Mouse (Mus musculus): ENCODE measurements around the gene Tat.

Gene Tat

DNA sequence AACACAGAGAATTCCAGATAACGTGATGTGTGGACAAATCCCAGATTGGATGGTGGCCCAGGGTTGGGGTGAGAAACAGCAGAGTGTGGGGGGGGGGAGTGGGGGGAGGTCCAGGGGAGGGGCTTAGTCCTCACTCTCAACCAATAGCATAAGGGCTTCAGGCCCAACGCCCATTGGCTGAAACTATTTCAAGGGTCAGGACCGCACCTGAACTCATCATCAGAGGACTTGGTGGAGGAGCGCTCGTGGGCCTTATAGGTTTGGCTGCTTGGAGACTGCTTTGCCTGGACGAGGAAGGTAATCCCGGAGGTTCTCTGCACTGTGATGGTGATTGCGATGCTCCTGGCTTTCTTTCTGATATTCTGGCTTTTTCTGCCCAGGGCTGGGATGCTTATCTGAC, at the start of gene Tat:
Gene Tat, plus strand, starts transcription at position 214 of the 400 bp plus-strand sequence.
- no peaks in the 10 kb centered on the region for H3K27me3 ChIP-seq (ENCODE audit: control insufficient read depth, insufficient read depth, low read length, poor library complexity, severe bottlenecking)
- DNase-seq (ENCODE audit: low read depth, low spot score), result no peak
- no peaks in the 10 kb centered on the region for H3K36me3 ChIP-seq (ENCODE audit: control insufficient read depth, insufficient read depth, low read length, poor library complexity, severe bottlenecking)

DNA sequence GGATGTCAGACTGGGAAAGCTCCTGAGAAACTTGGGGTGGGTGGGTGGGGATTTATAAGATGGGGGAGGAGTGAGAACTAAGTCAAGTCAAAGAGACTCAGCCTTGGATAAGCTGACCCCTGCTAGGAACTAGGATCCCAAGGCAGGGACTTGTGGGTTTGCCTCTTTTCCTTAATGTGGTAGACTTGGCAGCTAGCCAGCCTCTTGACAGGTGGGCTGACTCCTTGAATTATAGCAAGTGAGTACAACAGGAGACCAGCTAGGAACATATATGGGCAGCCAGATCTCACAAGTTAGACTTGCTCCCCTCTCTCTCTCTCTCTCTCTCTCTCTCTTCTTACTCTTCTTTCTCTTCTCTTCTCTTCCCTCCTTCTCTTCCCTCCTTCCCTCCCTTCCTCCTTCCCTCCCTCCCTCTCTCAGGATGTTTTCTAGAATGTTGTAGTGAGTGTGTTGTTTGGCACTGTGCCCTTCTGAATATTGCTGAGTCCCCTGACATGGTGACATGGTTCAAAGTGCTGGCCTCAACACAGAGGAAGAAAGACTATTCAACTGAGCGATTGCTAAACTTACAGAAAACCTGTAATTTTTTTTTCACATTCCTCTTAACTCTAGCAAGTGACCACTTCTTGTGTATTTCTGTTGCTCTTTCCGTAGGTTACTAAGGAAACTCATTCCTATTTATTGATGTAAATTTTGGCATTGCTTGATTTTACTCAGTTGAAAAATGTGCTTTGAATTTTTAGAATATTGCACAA, 48.5 kb upstream of the Tat start:
- H3K27me3 ChIP-seq (ENCODE audit: control insufficient read depth, insufficient read depth, low read length, poor library complexity, severe bottlenecking), result no peaks in the 10 kb centered on the region
- H3K36me3 ChIP-seq (ENCODE audit: control insufficient read depth, insufficient read depth, low read length, poor library complexity, severe bottlenecking), result peaks cover 9% of the 10 kb centered on the region; the same call in 1 of the 2 replicates
- no peak for DNase-seq (ENCODE audit: low read depth, low spot score)

DNA sequence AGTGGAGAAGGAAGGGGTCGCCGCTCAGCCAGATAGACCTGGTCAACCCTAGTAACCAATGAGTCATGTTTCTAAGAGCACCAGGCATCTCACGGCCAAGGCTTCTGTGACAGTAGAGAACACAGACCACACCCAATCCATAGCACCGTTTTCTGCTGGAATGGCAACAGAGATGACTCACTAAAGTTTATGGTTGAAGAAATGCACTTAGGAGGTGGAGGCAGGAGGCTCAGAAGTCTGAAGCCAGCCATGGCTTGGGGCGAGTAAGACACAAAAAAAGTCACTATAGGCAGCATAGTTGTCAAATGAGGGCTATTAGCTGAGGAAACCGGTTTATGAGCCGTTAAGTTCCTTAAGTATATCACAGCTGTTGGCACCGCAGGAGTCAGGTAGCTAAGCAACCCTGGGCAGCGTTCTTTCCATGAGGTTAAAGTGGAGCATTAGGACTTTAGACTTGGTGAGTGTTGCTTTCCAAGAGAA, 45.0 kb upstream of the Tat start:
- Histone ChIP-seq H3K27me3 (ENCODE audit: control insufficient read depth, insufficient read depth, low read length, poor library complexity, severe bottlenecking) (no peaks in the 10 kb centered on the region), H3K36me3 (ENCODE audit: control insufficient read depth, insufficient read depth, low read length, poor library complexity, severe bottlenecking) (0 out of 2 replicates have a peak, but pooled peaks cover 4% of the 10 kb centered on the region)

DNA sequence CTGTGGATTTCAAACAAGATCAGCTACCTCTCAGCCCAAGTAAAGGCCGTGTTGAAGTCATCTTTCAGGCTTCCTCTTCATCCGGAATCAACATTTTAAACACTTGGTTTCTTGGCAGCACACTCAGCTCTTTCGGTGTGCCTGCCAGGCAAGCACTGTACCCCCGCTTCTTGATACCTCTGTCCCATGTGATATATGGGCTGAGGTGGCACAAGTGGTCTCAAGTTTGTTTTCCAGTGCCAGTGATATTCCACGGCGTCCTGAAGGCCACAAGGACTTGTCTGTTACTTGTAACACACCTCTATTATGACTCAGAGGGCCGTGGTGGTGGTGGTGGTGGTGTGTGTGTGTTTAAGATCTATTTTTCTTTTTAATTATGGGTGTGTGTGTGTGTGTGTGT, 44.5 kb upstream of the Tat start:
- no peak for DNase-seq (ENCODE audit: low read depth, low spot score)
- H3K36me3 ChIP-seq (ENCODE audit: control insufficient read depth, insufficient read depth, low read length, poor library complexity, severe bottlenecking), result 0 out of 2 replicates have a peak, but pooled peaks cover 4% of the 10 kb centered on the region

More for the DNA sequence above, 45.0 kb upstream of the Tat start:
- DNase-seq (ENCODE audit: low read depth, low spot score), result no peak

DNA sequence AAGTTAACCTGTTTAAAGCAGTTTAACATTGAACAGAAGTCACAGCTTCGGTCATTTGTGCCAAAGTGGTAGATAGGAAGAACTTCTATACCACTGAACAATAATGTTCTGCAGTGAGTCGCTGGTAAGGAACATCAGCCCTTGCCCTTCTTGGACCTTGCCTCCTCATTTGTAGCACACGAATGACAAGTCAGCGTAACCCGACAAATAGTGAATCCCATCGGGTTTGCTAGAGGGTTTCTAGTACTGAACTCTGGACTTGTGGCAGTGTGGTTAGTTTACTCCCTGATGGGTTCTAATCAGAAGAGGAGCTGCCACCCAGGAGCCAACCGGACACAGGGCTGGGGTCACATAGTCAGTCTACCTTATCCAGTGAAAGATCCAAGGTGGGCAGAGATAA, 44.0 kb upstream of the Tat start:
- 0 out of 2 replicates have a peak, but pooled peaks cover 4% of the 10 kb centered on the region for H3K36me3 ChIP-seq (ENCODE audit: control insufficient read depth, insufficient read depth, low read length, poor library complexity, severe bottlenecking)
- no peaks in the 10 kb centered on the region for H3K27me3 ChIP-seq (ENCODE audit: control insufficient read depth, insufficient read depth, low read length, poor library complexity, severe bottlenecking)
- no peak for DNase-seq (ENCODE audit: low read depth, low spot score)

More for the DNA sequence above, 44.5 kb upstream of the Tat start:
- H3K27me3 ChIP-seq (ENCODE audit: control insufficient read depth, insufficient read depth, low read length, poor library complexity, severe bottlenecking), result no peaks in the 10 kb centered on the region

DNA sequence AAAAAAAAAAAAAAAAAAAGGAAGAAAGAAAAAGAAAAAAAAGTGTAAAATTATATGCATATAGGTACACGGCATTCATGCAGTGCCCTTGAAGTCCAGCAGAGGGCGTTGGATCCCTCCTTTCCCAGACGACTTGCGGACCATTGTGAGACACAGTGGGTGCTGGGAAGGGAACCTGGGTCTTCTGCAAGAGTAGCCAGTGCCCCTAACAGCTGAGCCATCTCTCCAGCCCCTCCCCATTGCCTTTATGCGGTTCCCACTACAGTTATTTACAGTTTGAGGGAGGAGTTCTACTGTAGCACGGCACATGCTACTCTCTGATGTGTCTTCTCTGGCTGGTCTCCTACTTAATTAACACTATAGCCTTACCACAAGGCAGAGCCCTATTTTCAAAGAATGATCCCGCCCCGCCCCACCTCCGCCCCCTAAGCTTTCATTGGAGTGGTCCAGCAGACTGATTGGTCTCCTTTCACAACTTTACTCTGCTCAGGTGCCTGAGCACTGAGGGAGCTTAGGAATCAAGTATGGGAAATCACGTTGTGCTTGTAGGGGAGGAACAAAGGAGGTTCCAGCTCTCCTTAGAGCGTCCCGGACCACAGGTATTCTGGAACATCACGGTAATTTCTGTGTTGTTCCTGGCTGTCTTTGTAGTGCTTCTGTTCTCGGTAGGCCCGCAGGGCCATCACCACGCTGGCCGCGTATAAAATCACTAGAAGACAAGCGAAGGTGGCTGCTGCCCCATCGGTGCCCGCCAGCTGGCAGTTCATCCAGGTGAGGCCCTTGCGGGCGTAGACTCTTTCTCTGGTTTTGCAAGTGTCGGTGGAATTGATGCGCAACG, 42.6 kb upstream of the Tat start:
- DNase-seq (ENCODE audit: low read depth, low spot score), result peak; percentile 51
- Histone ChIP-seq H3K27me3 (ENCODE audit: control insufficient read depth, insufficient read depth, low read length, poor library complexity, severe bottlenecking) (no peaks in the 10 kb centered on the region), H3K36me3 (ENCODE audit: control insufficient read depth, insufficient read depth, low read length, poor library complexity, severe bottlenecking) (no peaks in the 10 kb centered on the region)

DNA sequence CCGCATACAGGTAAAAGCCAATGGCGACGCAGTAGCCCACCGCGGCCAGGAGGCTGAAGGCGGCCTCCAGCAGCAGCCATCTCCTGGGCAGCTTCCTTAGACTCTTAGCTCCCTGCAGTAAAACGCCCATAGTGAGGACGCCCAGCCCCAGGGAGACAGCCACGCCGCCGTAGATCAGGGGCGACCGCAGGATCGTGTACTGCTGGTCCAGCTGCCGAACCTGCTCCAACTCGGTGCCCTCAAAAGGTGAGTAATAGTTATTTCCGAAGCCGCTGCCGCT, 42.0 kb upstream of the Tat start:
- Histone ChIP-seq H3K36me3 (ENCODE audit: control insufficient read depth, insufficient read depth, low read length, poor library complexity, severe bottlenecking) (no peaks in the 10 kb centered on the region), H3K27me3 (ENCODE audit: control insufficient read depth, insufficient read depth, low read length, poor library complexity, severe bottlenecking) (no peaks in the 10 kb centered on the region)
- DNase-seq (ENCODE audit: low read depth, low spot score), result no peak

DNA sequence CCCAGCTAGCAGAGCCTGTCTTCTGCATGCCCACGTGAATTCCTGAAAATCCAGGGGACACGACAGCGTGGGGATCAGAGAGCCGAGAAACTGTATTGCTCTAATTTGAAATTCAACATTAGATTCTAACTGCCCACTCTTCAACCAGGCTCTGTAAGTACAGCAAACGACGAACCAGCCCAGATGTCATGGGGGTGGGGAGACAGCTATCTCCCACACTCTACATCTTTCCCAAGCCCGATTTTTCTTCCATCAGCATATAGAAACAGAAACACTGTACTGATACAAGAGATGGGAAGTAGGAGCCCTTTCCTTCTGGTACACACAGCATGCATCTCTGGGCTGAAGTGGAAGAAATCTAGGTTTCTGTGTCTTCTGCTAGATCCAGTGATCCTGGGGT, 38.1 kb upstream of the Tat start:
- no peak for DNase-seq (ENCODE audit: low read depth, low spot score)
- no peaks in the 10 kb centered on the region for H3K36me3 ChIP-seq (ENCODE audit: control insufficient read depth, insufficient read depth, low read length, poor library complexity, severe bottlenecking)
- H3K27me3 ChIP-seq (ENCODE audit: control insufficient read depth, insufficient read depth, low read length, poor library complexity, severe bottlenecking), result no peaks in the 10 kb centered on the region

DNA sequence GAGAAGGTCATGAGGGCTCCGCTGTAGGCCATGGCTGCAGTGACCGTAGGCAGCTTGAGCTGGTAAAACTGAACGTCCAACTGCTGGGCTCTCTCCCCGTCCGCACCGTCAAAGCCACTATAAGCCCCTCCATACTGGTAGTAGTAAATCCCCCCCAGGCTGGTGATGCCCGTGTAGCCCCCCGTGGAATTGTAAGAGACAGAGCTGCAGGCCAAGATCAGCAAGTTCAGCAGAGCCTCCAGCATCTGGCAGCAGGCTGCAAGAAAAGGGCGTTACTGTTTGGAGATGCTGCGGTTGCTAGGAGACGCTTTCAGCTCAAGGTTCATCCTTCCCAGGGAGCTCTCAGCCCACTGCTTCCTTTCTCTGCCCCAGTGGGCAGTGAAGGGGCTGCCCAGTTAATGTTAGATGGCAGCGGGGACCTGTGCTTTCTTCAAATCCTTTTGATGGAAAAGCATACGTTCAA, 35.7 kb upstream of the Tat start:
- no peak for DNase-seq (ENCODE audit: low read depth, low spot score)
- Histone ChIP-seq H3K27me3 (ENCODE audit: control insufficient read depth, insufficient read depth, low read length, poor library complexity, severe bottlenecking) (no peaks in the 10 kb centered on the region), H3K36me3 (ENCODE audit: control insufficient read depth, insufficient read depth, low read length, poor library complexity, severe bottlenecking) (no peaks in the 10 kb centered on the region)

DNA sequence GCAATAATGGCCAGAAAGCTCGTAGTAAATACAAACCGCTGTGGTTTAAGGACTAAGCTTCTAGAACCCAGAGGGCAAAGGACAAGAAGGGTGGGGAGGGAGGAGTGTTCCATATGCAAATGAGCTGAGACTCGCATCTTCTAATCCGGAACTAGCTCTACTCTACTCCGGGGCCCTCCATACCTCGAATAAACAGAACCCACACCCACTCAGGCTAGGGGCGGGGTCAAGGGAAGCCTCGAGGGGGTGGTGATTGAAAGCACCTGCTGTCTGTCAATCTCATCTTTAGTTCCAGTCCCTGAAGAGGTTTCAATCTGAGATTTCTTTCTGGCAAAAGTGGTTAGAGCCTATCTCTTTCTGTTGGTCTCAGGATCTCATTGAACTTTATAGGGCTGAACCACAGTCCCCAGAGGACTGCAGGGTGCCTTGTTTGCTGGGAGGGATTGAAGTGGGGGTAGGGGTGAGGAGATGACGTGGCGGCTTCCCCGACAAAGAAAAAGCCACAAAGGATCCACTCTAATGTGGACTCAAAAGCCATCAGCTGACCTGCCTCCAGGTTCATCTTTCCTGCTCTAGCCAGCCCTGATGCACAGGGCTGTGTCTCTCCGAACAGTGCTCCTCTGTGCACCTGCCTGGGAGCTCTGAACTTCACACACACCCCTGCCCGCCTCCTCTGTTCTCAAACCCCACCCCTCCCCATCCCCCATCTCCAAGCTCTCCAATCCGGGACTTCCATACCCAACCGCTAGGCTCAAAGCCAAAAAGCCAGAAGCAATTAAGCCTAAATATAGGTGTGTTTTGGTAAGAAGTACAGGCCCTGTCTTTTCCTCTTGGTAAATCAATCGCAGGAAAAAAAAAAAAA, 32.8 kb upstream of the Tat start:
- H3K36me3 ChIP-seq (ENCODE audit: control insufficient read depth, insufficient read depth, low read length, poor library complexity, severe bottlenecking), result no peaks in the 10 kb centered on the region
- peak; percentile 73 for DNase-seq (ENCODE audit: low read depth, low spot score)
- H3K27me3 ChIP-seq (ENCODE audit: control insufficient read depth, insufficient read depth, low read length, poor library complexity, severe bottlenecking), result no peaks in the 10 kb centered on the region

DNA sequence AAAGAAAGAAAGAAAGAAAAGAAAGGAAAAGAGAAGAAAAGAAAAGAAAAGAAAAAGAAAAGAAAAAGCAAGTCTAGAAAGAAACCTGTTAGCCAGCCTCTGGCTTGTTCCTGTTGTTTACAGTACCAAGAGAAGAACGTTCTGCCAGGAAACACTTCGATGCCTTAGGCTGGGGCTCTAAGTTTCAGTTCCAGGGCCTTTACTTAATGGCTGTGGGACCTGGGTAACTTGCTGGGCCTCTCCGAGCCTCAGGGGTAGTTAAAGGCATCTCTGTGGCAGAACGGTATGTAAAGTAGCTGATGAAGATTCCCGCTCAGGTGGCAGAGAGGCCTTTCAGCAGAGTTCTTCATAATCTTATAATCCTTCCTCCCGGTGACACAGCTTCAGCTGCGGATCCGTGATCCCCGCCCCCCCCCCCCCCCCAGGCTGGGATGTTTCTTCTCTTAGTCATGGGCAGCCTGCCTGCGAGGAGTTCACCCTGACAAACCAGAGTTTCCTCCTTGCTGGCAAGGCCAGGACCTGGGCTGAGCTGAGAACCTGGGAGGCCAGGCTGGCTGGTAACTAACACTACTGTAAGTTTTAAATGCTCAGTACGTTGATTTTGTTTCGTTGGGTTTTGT, 32.1 kb upstream of the Tat start:
- DNase-seq (ENCODE audit: low read depth, low spot score), result no peak
- H3K36me3 ChIP-seq (ENCODE audit: control insufficient read depth, insufficient read depth, low read length, poor library complexity, severe bottlenecking), result no peaks in the 10 kb centered on the region
- no peaks in the 10 kb centered on the region for H3K27me3 ChIP-seq (ENCODE audit: control insufficient read depth, insufficient read depth, low read length, poor library complexity, severe bottlenecking)

DNA sequence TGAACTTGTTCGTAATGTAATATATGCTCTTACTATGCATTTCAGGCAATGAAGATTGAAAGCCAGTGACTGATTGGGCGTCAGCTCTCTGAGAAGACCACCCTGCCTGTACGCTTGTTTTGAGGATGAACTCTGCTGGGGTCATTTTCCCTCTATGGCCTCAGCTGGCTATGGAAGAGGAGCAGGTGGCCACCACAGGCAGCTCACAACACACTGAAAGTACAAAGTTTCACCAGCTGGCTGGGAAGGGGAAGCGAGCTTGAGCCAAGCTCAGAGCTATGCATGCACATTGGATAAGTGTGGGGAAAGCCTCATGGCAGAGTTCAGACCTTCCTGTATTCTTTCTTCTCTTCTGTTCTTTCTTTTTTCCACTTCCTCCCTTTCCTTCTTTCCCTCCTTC, 31.1 kb upstream of the Tat start:
- Histone ChIP-seq H3K27me3 (ENCODE audit: control insufficient read depth, insufficient read depth, low read length, poor library complexity, severe bottlenecking) (no peaks in the 10 kb centered on the region), H3K36me3 (ENCODE audit: control insufficient read depth, insufficient read depth, low read length, poor library complexity, severe bottlenecking) (no peaks in the 10 kb centered on the region)
- DNase-seq (ENCODE audit: low read depth, low spot score), result no peak

DNA sequence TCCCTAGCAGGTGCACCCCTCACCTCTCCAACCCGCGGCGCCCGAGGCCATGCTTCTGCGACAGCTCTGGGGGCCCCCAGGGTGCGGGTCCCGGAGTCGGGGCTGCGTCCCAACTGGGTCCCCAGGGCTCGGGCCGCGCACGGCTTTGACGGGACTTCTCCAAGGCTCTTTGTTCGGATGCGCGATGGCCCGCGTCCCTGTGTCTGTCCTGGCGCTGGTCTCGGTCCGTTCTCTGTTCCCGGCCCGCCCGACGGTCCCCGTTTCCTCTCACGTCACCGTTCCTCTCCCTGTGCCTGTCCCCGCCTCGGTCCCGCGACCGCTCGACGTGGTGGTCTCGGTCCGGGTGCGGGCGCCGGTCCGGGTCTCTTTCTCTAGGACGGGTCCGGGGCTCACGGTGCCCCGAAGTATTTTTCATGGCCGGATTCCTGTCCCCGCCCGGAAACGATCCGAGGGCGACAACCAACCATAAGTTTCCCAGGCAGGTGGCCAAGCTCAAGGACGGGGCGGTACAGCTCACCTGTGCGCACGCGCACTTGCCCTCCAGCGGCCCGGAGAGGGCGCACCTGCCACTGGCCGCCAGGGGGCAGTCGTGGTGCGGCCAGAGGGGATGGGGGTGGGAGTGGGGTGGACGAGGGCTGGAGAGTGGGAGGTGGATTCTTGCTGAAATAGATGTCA, 28.4 kb upstream of the Tat start, which contains the start of gene Marveld3:
Gene Marveld3, minus strand, starts transcription at position 511 of the 675 bp plus-strand sequence.
- Histone ChIP-seq H3K36me3 (ENCODE audit: control insufficient read depth, insufficient read depth, low read length, poor library complexity, severe bottlenecking) (no peaks in the 10 kb centered on the region), H3K27me3 (ENCODE audit: control insufficient read depth, insufficient read depth, low read length, poor library complexity, severe bottlenecking) (no peaks in the 10 kb centered on the region)
- peak; percentile 71 for DNase-seq (ENCODE audit: low read depth, low spot score)

DNA sequence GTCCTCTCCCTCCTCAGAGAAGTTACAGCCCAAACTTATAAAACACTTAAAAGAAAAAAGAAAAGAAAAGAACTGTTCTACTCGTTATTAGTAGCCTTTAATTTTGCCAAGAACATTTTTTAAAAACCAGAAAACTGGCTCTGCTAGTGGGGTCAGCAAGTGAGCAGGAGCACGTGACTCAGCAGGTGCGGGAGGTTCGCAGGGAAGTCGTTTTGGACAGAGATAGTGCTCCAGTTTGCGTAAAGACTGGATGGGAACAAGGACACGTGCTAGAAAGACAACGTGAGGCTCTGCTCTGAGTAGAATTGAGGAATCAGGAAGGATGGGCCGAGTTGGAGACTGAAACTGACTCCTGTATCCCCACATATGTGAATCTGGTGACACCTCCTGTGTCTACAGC, 27.3 kb upstream of the Tat start:
- Histone ChIP-seq H3K27me3 (ENCODE audit: control insufficient read depth, insufficient read depth, low read length, poor library complexity, severe bottlenecking) (no peaks in the 10 kb centered on the region), H3K36me3 (ENCODE audit: control insufficient read depth, insufficient read depth, low read length, poor library complexity, severe bottlenecking) (no peaks in the 10 kb centered on the region)
- no peak for DNase-seq (ENCODE audit: low read depth, low spot score)

All from splenic B cell, adult 2 months (primary cell).